Mouse (Mus musculus) lung, postnatal 10 days (tissue): Measurements from ENCODE around the gene Zfp454.

Experiments
- DNase-seq: peaks from one replicate; pipeline ENCODE4 v3.0.0; 2021

The Zfp454 gene

DNA sequence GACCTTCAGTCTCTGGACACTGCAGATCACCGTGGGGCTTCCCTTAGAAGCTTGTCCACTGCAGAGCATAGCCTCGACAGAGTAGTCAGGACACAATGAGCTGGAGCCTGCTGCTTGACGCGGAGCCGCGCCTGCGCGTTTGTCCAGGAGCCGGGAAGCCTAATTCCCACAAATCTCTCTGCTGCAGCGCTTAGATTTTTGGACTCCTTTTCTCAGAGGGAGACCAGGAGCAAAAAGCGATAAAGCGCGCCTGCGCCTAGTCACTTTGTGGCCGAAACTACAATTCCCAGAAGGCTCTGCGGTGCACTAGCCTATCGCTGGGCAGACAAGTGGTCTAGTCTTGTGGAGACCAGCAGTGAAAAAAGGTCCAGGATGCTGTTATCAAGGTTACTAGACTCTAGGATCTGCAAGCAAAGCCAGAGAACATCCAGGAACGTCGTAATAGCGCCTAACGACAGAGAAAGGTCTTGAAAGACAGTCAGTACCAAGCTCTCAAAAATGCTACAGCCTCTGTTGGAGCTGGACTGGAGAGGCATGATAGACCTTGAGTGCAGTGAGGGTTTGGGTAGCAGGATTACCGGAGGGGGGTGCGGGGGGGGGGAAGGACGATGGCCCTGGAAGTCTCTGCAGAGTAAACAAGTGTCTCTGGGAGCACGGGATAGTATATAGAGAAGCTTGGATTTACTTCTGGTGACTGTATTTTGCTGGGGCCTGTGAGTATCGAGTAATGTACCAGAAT, at the start of gene Zfp454:
TSS of gene Zfp454 (minus strand) at position 262 of the 739 bp plus-strand sequence.
- DNase-seq, result peak; percentile 94

DNA sequence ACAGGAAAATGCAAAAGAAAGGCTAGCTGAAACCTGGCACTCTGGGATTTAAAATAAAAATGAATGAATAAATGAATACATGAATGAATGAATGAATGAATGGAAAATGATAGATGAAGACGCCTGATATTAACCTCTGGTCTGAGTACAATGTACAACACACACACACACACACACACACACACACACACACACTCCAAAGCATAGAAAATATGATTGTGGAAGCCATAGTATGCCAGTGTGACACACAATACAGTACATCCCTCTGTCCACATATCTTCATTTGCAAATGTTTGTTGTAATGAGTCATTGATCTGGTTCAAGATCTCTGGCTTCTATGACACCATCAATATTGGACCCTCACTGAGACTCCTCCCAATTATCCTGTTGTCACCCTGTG, 44.6 kb upstream of the Zfp454 start:
- no peak for DNase-seq

- DNase-seq, result peak; percentile 90
Observed at GRCm38 (mm10) chr11:50931451-50931866, 44.0 kb upstream of the Zfp454 start, which contains the start of gene Zfp354b. Zfp354b (minus strand) TSS chr11:50931633.

DNA sequence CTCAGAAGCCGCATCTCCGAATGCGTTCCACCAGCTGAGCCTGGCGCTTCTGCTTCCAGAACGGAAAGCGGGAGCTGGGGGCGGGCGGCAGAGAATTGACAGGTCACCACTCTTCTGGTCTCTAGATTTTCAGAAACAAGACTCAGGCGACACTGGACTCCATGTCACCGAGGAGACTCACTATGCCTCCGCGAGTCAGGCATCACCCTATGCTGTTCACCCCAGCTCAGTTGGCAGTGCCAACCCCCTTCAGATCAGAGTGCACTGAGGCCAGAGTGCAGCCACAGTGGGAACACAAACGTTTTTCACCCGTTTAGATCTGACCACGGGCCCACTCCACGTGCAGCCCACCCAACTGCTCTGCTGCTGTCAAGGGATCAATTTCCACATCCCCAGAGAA, 43.6 kb upstream of the Zfp454 start:
- DNase-seq, result no peak

DNA sequence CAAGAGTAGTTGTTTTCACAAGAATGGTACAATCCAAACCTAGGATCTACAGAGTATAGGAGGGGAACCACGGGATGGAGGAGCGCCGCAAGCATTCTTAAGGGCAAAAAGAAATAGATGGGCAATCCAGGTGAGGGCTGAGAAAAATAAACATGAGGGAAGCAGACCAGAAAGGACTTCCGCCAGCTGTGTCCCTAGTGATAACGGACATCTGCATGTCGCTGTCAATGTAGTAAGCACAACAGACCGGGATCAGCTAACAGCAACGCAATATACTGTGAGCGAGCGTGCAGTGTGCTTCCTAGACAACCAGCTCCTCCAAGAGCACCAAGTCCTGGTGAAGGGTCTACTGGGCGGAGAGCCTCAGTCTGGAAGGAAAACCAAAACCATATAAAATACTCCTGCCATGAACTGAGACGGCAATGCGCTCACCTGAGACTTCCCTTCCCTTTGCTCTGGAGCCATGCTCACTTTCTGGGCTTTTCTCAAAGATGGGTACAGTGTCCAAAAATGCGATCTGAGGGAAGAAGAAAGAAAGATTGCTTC, 43.1 kb upstream of the Zfp454 start:
- no peak for DNase-seq

DNA sequence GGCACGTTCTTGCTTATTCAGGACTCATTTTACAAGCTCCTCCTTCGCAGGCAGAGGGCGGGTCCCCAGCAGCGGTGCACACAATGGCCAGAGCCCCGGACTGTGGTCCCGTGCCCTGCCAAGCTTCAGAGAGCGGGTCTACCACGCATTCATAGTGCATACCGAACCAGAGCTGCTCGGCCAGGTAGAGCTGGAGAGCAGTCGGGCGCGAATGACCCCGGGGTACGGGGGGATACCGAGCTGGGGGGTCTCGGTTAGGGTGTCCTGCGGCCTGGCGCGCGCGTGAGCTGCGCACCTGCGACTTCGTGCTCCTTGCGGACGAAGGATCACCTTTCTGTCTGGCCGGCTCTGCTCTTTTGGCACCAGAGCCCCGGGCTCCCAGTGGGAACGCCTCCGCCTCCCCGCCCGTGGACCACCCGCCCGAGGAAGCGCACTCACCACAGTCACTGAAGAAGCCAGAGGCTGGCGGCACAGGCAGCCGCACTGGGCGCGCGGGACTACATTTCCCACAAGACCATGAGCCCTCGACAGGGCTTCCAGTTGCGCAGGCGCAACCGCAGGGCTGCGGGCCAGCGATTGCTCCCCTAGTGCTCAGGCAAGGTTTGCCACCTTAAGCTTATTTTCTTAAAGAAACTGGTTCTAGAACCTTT, 28.3 kb upstream of the Zfp454 start, which contains the start of gene Zfp2:
TSS of gene Zfp2 (minus strand) at position 495 of the 650 bp plus-strand sequence.
- DNase-seq, result peak; percentile 95

DNA sequence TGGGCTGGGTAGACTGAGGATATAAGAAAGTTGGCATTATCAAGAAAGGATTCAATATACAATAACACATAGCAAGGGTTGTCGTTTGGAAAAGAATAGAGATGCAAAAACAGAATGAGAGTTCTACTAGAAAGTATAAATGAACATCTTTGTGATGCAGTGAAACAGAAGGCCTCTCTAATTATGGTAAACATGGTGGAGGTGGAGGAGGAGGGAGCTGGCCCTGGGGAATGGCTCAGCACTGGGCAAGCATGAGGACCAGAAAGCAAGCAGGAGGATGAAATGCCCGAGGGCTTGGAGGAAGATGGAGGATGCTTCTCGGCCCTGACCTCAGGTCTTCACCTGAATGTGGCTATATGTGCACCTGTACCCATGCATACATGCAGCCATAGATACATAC, 27.0 kb upstream of the Zfp454 start:
- DNase-seq, result no peak

- DNase-seq, result no peak
Observed at GRCm38 (mm10) chr11:50913301-50913700, 25.9 kb upstream of the Zfp454 start.

GRCm38 (mm10) chr11:50908136-50908535, 20.7 kb upstream of the Zfp454 start:
- DNase-seq, result no peak

DNA sequence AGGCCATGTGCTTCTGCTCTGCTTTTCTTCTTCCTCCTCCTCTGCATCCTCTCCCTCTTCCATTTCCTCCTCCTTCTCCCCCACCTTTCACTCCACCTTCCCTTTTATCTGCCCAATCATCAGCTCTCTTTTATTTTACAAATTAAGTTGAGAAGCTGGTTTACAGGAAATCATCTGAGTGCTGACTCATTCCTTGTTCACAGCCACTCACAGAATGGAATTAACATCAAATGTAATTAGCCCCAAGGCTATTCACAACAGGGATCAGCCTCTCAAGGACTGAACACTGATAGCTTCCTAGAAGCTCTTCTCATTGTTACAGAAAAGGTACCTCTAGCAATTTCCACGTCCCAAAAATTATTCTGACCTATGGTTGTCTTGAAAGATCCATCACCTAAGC, 9.9 kb upstream of the Zfp454 start:
- no peak for DNase-seq

GRCm38 (mm10) chr11:50892441-50892840, 5.0 kb upstream of the Zfp454 start:
- no peak for DNase-seq

- peak; percentile 30 for DNase-seq
Observed at GRCm38 (mm10) chr11:50886933-50887293, 538 bp downstream of the Zfp454 start.

DNA sequence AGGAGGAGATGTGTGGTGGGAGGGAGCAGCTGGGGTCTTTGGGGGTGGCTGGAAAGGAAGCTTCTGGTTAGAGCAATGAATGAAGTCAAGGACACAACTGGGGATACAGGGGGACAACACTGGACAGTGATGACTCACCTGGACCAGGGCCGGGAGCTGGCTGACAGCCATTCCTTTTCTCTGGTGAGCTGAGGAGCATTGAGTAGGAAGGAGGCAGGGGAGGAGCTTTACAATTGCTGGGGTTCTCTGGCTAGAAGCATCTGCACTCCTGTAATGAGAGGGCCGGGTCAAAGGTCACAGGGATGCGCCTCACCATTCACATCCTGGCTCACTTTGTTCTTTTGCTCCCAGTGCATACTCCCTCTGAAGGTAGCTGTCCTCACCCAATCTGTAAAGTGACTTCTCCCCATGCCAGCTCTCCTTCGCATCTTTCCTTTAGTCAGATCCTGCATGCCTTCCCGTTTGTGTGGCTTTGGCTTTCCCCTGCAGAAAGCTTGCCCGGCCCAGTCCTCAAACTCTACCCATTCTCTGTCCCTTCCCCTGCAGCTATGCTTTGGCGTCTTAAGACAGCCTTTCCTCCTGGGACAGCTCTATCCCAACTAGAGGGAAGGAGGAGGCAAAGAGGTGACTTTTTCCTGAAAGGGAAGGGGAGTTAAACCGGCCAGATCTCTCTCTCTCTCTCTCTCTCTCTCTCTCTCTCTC, 1.1 kb downstream of the Zfp454 start:
- peak; percentile 6 for DNase-seq

DNA sequence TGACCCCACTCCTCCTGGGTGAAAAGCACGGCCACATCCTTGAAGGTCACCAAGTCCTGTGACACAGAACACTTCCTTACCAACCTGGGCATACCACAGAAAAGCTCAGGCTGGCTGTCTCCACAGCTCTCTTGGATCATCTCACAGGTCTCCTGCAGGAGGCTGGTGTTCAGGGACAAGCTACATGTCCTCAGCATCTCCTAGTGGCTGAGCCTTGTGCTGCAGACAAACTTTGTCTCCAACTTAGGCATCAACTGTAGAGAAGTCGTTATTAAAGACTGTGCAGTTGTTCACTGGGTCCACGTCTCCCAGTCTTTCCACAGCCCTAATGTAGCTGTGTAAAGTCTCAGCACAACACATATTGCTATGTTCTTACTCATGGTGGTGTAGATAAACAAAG, 3.7 kb downstream of the Zfp454 start:
- no peak for DNase-seq

DNA sequence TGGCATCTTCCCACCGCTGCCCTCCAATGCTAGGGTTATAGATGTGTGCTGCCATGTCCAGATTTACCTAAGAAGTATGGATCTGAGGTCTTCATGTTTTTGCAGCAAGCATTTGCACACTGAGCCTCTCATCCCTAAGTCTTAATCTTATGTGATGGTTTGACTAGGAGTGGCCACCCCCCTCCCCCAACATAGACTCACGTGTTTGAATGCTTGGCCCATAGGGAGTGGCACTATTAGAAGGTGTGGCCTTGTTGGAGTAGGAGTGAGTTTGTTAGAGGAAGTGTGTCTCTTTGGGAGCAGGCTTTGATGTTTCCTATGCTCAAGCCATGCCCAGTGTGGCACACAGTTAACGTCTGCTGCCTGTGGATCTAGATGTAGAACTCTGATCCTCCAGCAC, 8.8 kb downstream of the Zfp454 start:
- no peak for DNase-seq

DNA sequence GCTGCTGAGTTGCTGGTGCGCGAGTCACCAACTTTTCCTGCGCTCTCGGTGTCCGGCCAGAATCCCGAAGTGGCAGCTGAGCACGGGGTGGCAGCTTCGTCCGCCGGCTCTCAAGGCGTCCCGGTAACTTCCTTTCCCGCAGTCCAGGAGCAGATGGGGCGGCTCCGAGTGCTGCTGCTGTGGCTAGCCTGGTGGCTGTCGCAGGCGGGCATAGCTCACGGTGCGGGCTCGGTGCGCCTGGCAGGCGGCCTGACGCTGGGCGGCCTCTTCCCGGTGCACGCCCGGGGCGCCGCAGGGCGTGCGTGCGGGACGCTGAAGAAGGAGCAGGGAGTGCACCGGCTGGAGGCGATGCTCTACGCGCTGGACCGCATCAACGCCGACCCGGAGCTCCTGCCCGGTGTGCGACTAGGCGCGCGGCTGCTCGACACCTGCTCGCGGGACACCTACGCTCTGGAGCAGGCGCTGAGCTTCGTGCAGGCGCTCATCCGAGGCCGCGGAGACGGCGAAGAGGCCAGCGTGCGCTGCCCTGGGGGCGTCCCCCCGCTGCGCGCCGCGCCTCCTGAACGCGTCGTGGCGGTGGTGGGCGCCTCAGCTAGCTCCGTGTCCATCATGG, 36.4 kb downstream of the Zfp454 start:
- no peak for DNase-seq

DNA sequence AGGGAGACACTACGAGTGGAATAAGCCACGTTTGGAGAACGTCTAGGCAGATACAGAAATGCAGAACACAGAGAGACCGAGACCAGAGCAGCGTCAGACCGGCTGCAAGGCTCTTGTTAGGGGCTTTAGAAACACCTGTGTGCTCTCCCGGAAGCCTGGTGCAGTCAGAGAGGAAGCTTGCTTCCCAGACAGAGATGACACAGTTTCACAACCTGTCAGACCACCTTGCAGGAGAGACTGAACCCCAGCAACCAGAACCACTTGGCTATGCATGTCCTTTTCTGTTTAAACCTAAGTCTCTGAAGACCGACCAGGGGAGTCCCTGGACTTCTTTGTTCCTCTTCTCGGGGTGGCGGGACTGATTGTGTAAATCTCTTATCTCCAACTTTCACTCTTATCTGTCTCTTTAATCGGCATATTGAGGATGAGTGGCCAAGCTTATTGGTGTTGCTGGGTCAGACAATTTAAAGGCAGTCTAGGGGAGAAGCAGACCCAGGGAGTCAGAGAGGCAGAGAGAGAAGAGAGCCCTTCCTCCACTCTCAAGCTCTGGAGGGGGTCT, 37.2 kb downstream of the Zfp454 start, which contains the start of gene Grm6:
TSS of gene Grm6 (plus strand) at position 509 of the 559 bp plus-strand sequence.
- no peak for DNase-seq

DNA sequence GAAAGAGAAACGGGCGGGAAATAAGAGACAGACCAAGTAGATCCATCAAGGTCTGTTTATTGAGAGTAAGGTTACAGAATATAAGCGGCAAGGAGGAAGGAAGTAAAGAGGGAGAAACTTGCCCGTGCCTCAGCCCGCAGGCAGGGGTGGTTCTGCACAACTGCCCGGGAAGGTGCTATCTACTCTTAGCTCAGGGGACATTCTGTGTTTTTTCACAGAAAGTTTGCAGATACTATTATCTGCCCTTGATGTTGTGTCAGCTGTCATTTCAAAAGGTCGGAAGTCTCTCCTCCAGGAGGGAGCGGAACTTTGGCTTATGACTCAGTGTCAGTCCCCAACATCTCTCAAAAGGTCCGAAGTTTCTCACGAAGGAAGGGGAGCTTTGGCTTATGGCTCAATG, 38.1 kb downstream of the Zfp454 start:
- DNase-seq, result no peak

- DNase-seq, result no peak
Observed at GRCm38 (mm10) chr11:50848520-50849137, 38.8 kb downstream of the Zfp454 start.

GRCm38 (mm10) chr11:50847047-50847446, 40.4 kb downstream of the Zfp454 start:
- no peak for DNase-seq

GRCm38 (mm10) chr11:50845951-50846350, 41.5 kb downstream of the Zfp454 start:
- DNase-seq, result no peak
